Mouse (Mus musculus) liver, embryonic 14.5 days (tissue): ENCODE data around the gene Cmip.

Experiments
- CTCF ChIP-seq: IDR thresholded peaks from 2 replicates; pipeline ENCODE4 v1.5.1; 2016; ENCODE audit warnings: antibody characterized with exemption, low read depth, control low read depth
- EP300 ChIP-seq: IDR thresholded peaks from 2 replicates; pipeline ENCODE4 v1.6.1; 2016; ENCODE audit warnings: antibody characterized with exemption, low read depth

- TF ChIP-seq CTCF (no peak), EP300 (no peak)
Observed at GRCm38 (mm10) chr8:117278668-117279132, 21.8 kb downstream of the Cmip start.
